Mouse (Mus musculus) limb, embryonic 13.5 days (tissue): ENCODE results near the gene Klhl5. TPM values are rescaled to one million over a fixed set of nuclear protein-coding genes. Genes with fewer than 3 reads are reported as not detected.

Source experiments
- ATAC-seq: fragments of 200-750 bp; cut with Nextera tagmentation; 2 replicates; pipeline ENCODE4 v1.8.0; 2017; ENCODE audit warnings: low read depth, moderate number of reproducible peaks, moderate TSS enrichment; ENCODE audit not compliant: low FRiP score
- H3K27ac ChIP-seq: fragments of 300-500 bp; sonication (generic); 2 replicates; pipeline ENCODE4 v1.5.1; 2015; ENCODE audit warnings: inconsistent platforms, mild to moderate bottlenecking, moderate library complexity
- H3K27me3 ChIP-seq: fragments of 300-500 bp; sonication (generic); 2 replicates; pipeline ENCODE4 v1.6.1; 2015; ENCODE audit warnings: mild to moderate bottlenecking, inconsistent platforms
- H3K36me3 ChIP-seq: fragments of 300-500 bp; sonication (generic); 2 replicates; pipeline ENCODE4 v1.6.1; 2015; ENCODE audit warnings: inconsistent platforms, mild to moderate bottlenecking, moderate library complexity
- H3K4me1 ChIP-seq: fragments of 300-500 bp; sonication (generic); 2 replicates; pipeline ENCODE4 v1.6.1; 2015; ENCODE audit warnings: inconsistent platforms
- H3K4me2 ChIP-seq: fragments of 300-500 bp; sonication (generic); replicated peaks from 2 replicates; pipeline ENCODE4 v1.6.1; 2015; ENCODE audit warnings: inconsistent platforms, mild to moderate bottlenecking, moderate library complexity
- H3K4me3 ChIP-seq: fragments of 300-500 bp; sonication (generic); 2 replicates; pipeline ENCODE4 v1.5.1; 2015; ENCODE audit warnings: moderate library complexity, mild to moderate bottlenecking, inconsistent platforms
- H3K9ac ChIP-seq: fragments of 300-500 bp; sonication (generic); 2 replicates; pipeline ENCODE4 v1.6.1; 2015; ENCODE audit warnings: mild to moderate bottlenecking, inconsistent platforms
- H3K9me3 ChIP-seq: fragments of 300-500 bp; sonication (generic); 2 replicates; pipeline ENCODE4 v1.6.1; 2016; ENCODE audit warnings: inconsistent platforms
- WGBS: fragments of 180-500 bp; shearing (Covaris S2); methylation state at CpG from one replicate; pipeline ENCODE4 v1.1.7; 2015; 5-methylcytosine and 5-hydroxymethylcytosine counted together
- polyA plus RNA-seq: library from polyadenylated mRNA; unstranded; fragments of >200 nt; fragmentation: Nextera tagmentation; extraction: Ambion mirVana; gene quantifications from 2 replicates; pipeline ENCODE4 v1.2.1, GENCODE M21; 2015

Gene Klhl5
- polyA plus RNA-seq, 1 experiment from 2014 or later = 20.8 TPM

GRCm38 (mm10) chr5:65151276-65151675 is 43.9 kb downstream of the Klhl5 start:
- H3K27me3 ChIP-seq = no peaks in the 10 kb centered on the region
- no peak overlapping the region for H3K9ac ChIP-seq
- H3K4me1 ChIP-seq = peaks cover 4% of the 10 kb centered on the region; the same call in 1 of the 2 replicates
- no peaks in the 10 kb centered on the region for H3K9me3 ChIP-seq
- 94% methylated on average over 3 of the region's 3 CpGs for WGBS
- peaks cover 25% of the 10 kb centered on the region for H3K36me3 ChIP-seq
- no peak overlapping the region for H3K27ac ChIP-seq
- no peak for ATAC-seq
- no peak overlapping the region for H3K4me3 ChIP-seq
- H3K4me2 ChIP-seq = no peak overlapping the region

- H3K4me2 ChIP-seq = no peak overlapping the region
- no peak for ATAC-seq
- H3K4me3 ChIP-seq = no peak overlapping the region
- H3K27ac ChIP-seq = no peak overlapping the region
- H3K36me3 ChIP-seq = peaks cover 29% of the 10 kb centered on the region
- H3K9me3 ChIP-seq = no peaks in the 10 kb centered on the region
- 60% methylated on average over 5 of the region's 5 CpGs for WGBS
- peaks cover 4% of the 10 kb centered on the region; the same call in 1 of the 2 replicates for H3K4me1 ChIP-seq
- H3K27me3 ChIP-seq = no peaks in the 10 kb centered on the region
- no peak overlapping the region for H3K9ac ChIP-seq
Observed at GRCm38 (mm10) chr5:65151767-65152166, 44.4 kb downstream of the Klhl5 start.

GRCm38 (mm10) chr5:65154287-65154686 is 46.9 kb downstream of the Klhl5 start:
- H3K4me1 ChIP-seq = peaks cover 4% of the 10 kb centered on the region; the same call in 1 of the 2 replicates
- no peak overlapping the region for H3K27ac ChIP-seq
- no peak overlapping the region for H3K4me3 ChIP-seq
- no peak for ATAC-seq
- WGBS = 88% methylated on average over 6 of the region's 6 CpGs
- peaks cover 21% of the 10 kb centered on the region for H3K36me3 ChIP-seq
- no peaks in the 10 kb centered on the region for H3K27me3 ChIP-seq
- no peak overlapping the region for H3K4me2 ChIP-seq
- no peak overlapping the region for H3K9ac ChIP-seq
- H3K9me3 ChIP-seq = no peaks in the 10 kb centered on the region

GRCm38 (mm10) chr5:65156853-65157252 is 49.5 kb downstream of the Klhl5 start:
- WGBS = 71% methylated on average over 2 of the region's 2 CpGs
- peaks cover 17% of the 10 kb centered on the region for H3K36me3 ChIP-seq
- H3K9ac ChIP-seq = no peak overlapping the region
- no peak overlapping the region for H3K4me3 ChIP-seq
- no peak overlapping the region for H3K27ac ChIP-seq
- H3K4me2 ChIP-seq = no peak overlapping the region
- ATAC-seq = no peak
- peaks cover under 1% of the 10 kb centered on the region; the same call in 1 of the 2 replicates for H3K4me1 ChIP-seq
- H3K9me3 ChIP-seq = no peaks in the 10 kb centered on the region
- no peaks in the 10 kb centered on the region for H3K27me3 ChIP-seq

- no peaks in the 10 kb centered on the region for H3K27me3 ChIP-seq
- no peak overlapping the region for H3K27ac ChIP-seq
- no peak overlapping the region for H3K9ac ChIP-seq
- peaks cover 22% of the 10 kb centered on the region for H3K36me3 ChIP-seq
- no peaks in the 10 kb centered on the region for H3K4me1 ChIP-seq
- no peak overlapping the region for H3K4me2 ChIP-seq
- ATAC-seq = no peak
- no peak overlapping the region for H3K4me3 ChIP-seq
- 74% methylated on average over 22 of the region's 22 CpGs for WGBS
- H3K9me3 ChIP-seq = no peaks in the 10 kb centered on the region
Observed at GRCm38 (mm10) chr5:65157412-65158381, 50.4 kb downstream of the Klhl5 start.

DNA sequence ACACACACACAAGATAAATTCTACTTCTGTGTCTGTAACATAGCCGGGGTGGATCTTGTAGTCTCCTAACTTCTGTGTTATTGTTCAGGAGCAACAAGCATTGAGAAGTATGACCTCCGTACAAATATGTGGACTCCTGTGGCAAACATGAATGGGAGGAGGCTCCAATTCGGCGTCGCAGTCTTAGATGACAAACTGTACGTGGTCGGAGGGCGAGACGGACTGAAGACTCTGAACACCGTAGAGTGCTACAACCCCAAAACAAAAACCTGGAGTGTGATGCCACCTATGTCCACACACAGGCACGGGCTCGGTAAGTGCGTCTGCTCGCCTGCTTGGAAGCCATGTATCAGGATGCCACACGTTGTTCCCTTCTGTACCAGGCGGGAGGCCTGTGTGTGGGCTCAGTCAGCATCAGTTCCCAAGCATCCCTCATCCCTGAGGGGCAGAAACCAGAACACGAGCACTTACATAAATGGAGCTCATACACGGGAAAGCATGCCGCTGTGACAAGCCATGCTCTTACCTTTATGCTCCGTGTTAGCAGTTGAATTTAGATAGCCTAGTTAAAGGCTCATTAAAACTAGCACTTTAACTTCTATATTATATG is 51.5 kb downstream of the Klhl5 start:
- no peak for ATAC-seq
- Histone ChIP-seq H3K9ac (no peak overlapping the region), H3K4me2 (no peak overlapping the region), H3K27ac (no peak overlapping the region), H3K4me1 (0 out of 2 replicates have a peak, but pooled peaks cover 7% of the 10 kb centered on the region), H3K27me3 (no peaks in the 10 kb centered on the region), H3K36me3 (peaks cover 31% of the 10 kb centered on the region), H3K9me3 (no peaks in the 10 kb centered on the region), H3K4me3 (no peak overlapping the region)
- WGBS = 87% methylated on average over 20 of the region's 20 CpGs

GRCm38 (mm10) chr5:65163001-65163400 is 55.7 kb downstream of the Klhl5 start:
- 61% methylated on average over 5 of the region's 5 CpGs for WGBS
- H3K9ac ChIP-seq = no peak overlapping the region
- H3K4me3 ChIP-seq = no peak overlapping the region
- no peaks in the 10 kb centered on the region for H3K9me3 ChIP-seq
- no peak overlapping the region for H3K4me2 ChIP-seq
- no peaks in the 10 kb centered on the region for H3K27me3 ChIP-seq
- peaks cover 7% of the 10 kb centered on the region for H3K4me1 ChIP-seq
- no peak for ATAC-seq
- peaks cover 46% of the 10 kb centered on the region for H3K36me3 ChIP-seq
- no peak overlapping the region for H3K27ac ChIP-seq

GRCm38 (mm10) chr5:65163489-65164092 is 56.3 kb downstream of the Klhl5 start:
- 78% methylated on average over 17 of the region's 17 CpGs for WGBS
- no peak overlapping the region for H3K9ac ChIP-seq

GRCm38 (mm10) chr5:65170206-65170605 is 62.9 kb downstream of the Klhl5 start:
- H3K4me1 ChIP-seq = peaks cover 24% of the 10 kb centered on the region
- H3K27ac ChIP-seq = no peak overlapping the region
- 80% methylated on average over 9 of the region's 9 CpGs for WGBS
- H3K36me3 ChIP-seq = peaks cover 16% of the 10 kb centered on the region
- H3K4me3 ChIP-seq = no peak overlapping the region
- ATAC-seq = no peak
- peaks cover 4% of the 10 kb centered on the region; the same call in 1 of the 2 replicates for H3K27me3 ChIP-seq
- no peak overlapping the region for H3K9ac ChIP-seq
- H3K9me3 ChIP-seq = no peaks in the 10 kb centered on the region
- no peak overlapping the region for H3K4me2 ChIP-seq

More at GRCm38 (mm10) chr5:65163489-65164092, 56.3 kb downstream of the Klhl5 start:
- H3K9me3 ChIP-seq = no peaks in the 10 kb centered on the region
- no peak overlapping the region for H3K4me2 ChIP-seq
- H3K4me3 ChIP-seq = no peak overlapping the region
- no peak overlapping the region for H3K27ac ChIP-seq
- H3K27me3 ChIP-seq = no peaks in the 10 kb centered on the region
- ATAC-seq = no peak
- peaks cover 13% of the 10 kb centered on the region for H3K4me1 ChIP-seq
- peaks cover 46% of the 10 kb centered on the region for H3K36me3 ChIP-seq

GRCm38 (mm10) chr5:65175035-65175917 is 67.9 kb downstream of the Klhl5 start:
- Histone ChIP-seq H3K9me3 (no peaks in the 10 kb centered on the region), H3K27ac (no peak overlapping the region), H3K9ac (0 out of 2 replicates have a peak overlapping the region, but pooled peaks have one; percentile 8), H3K36me3 (no peaks in the 10 kb centered on the region), H3K4me1 (peaks cover 29% of the 10 kb centered on the region), H3K4me2 (peak overlapping the region; percentile 21; the same call in 1 of the 2 replicates), H3K27me3 (peaks cover 4% of the 10 kb centered on the region; the same call in 1 of the 2 replicates), H3K4me3 (no peak overlapping the region)
- WGBS = 61% methylated on average over 26 of the region's 26 CpGs
- ATAC-seq = no peak

GRCm38 (mm10) chr5:65175918-65176484 is 68.7 kb downstream of the Klhl5 start:
- Histone ChIP-seq H3K4me3 (no peak overlapping the region), H3K9ac (no peak overlapping the region), H3K4me2 (peak overlapping the region; percentile 21; the same call in 1 of the 2 replicates), H3K27me3 (peaks cover 4% of the 10 kb centered on the region; the same call in 1 of the 2 replicates), H3K27ac (0 out of 2 replicates have a peak overlapping the region, but pooled peaks have one; percentile 39), H3K4me1 (peaks cover 35% of the 10 kb centered on the region), H3K36me3 (no peaks in the 10 kb centered on the region), H3K9me3 (no peaks in the 10 kb centered on the region)
- no peak for ATAC-seq
- 61% methylated on average over 13 of the region's 13 CpGs for WGBS
